Mouse (Mus musculus) liver (tissue): Measurements from ENCODE around the gene Mcm8.

Experiments used
- DNase-seq: peaks from one replicate; pipeline ENCODE4 v3.0.0-alpha.2; 2020; ENCODE audit warnings: mixed read lengths

Mcm8 gene

GRCm38 (mm10) chr2:132815608-132816314 is at the start of gene Mcm8, which contains the start of gene Trmt6:
Mcm8 (plus strand) TSS chr2:132816141.
Trmt6 (minus strand) TSS chr2:132816055.
- peak; percentile 93 for DNase-seq

- no peak for DNase-seq
Measured at GRCm38 (mm10) chr2:132770822-132771221, 45.1 kb upstream of the Mcm8 start.

- DNase-seq: no peak
Measured at GRCm38 (mm10) chr2:132780978-132781377, 35.0 kb upstream of the Mcm8 start, which contains the start of gene Chgb. Chgb (plus strand) TSS chr2:132781278.

- peak; percentile 86 for DNase-seq
Measured at GRCm38 (mm10) chr2:132781439-132782068, 34.4 kb upstream of the Mcm8 start.

- no peak for DNase-seq
Measured at GRCm38 (mm10) chr2:132784039-132784438, 31.9 kb upstream of the Mcm8 start.

GRCm38 (mm10) chr2:132793441-132794203 is 22.3 kb upstream of the Mcm8 start:
- DNase-seq: no peak

- DNase-seq: no peak
Measured at GRCm38 (mm10) chr2:132794204-132794586, 21.7 kb upstream of the Mcm8 start.

- DNase-seq: no peak
Measured at GRCm38 (mm10) chr2:132802976-132803375, 13.0 kb upstream of the Mcm8 start.

- DNase-seq: no peak
Measured at GRCm38 (mm10) chr2:132841071-132841470, 25.1 kb downstream of the Mcm8 start.

- DNase-seq: peak; percentile 93
Measured at GRCm38 (mm10) chr2:132846407-132847358, 30.7 kb downstream of the Mcm8 start, which contains the start of gene Crls1. Crls1 (plus strand) TSS chr2:132846666.

- DNase-seq: peak; percentile 16
Measured at GRCm38 (mm10) chr2:132847581-132847980, 31.6 kb downstream of the Mcm8 start.

- DNase-seq: no peak
Measured at GRCm38 (mm10) chr2:132848361-132848760, 32.4 kb downstream of the Mcm8 start.

GRCm38 (mm10) chr2:132849141-132849540 is 33.2 kb downstream of the Mcm8 start:
- no peak for DNase-seq

GRCm38 (mm10) chr2:132853051-132853450 is 37.1 kb downstream of the Mcm8 start:
- no peak for DNase-seq

- DNase-seq: no peak
Measured at GRCm38 (mm10) chr2:132856333-132856732, 40.4 kb downstream of the Mcm8 start.

- DNase-seq: no peak
Measured at GRCm38 (mm10) chr2:132860435-132860834, 44.5 kb downstream of the Mcm8 start.

- no peak for DNase-seq
Measured at GRCm38 (mm10) chr2:132861456-132861855, 45.5 kb downstream of the Mcm8 start.

GRCm38 (mm10) chr2:132863325-132863724 is 47.4 kb downstream of the Mcm8 start:
- DNase-seq: no peak

- DNase-seq: no peak
Measured at GRCm38 (mm10) chr2:132867521-132867920, 51.6 kb downstream of the Mcm8 start.

GRCm38 (mm10) chr2:132869682-132870081 is 53.7 kb downstream of the Mcm8 start:
- DNase-seq: no peak

- DNase-seq: no peak
Measured at GRCm38 (mm10) chr2:132870286-132870685, 54.3 kb downstream of the Mcm8 start.

GRCm38 (mm10) chr2:132871663-132872062 is 55.7 kb downstream of the Mcm8 start:
- DNase-seq: no peak
